In the genomic region with DNA sequence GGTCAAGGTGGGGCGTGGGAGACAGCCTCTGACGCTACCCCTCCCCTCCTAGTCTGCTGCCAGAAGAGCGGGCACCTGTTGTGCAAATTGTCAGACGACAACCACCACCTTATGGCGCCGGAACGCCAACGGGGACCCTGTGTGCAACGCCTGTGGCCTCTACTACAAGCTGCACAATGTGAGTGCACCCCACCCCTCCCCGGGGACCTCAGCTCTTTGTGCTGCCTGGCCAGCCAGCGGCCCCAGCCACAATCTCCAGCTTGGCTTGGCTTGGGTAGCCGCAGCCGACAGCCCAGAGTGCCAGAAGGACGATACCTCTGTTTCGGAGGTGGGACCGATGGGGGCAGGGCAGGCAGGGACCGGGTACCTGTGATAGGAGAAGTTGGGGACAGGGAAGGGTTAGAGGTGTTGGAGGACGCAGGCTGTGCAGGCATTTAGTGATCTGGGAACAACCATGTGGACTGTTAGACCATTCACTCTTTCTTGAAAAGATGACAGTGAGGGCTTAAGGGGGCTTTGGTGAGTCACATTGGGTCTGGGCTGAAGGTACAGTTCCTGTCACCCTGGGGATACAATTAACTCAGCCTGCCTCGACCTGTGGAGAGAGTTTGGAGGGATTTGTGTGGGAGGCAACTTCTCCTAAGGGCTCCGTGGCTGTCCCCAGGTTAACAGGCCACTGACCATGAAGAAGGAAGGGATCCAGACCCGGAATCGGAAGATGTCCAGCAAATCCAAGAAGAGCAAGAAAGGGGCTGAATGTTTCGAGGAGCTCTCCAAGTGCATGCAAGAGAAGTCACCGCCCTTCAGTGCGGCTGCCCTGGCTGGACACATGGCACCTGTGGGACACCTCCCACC, we compare ENCODE assay signal across 14 mouse cellular contexts. TPM values are rescaled to one million over a fixed set of nuclear protein-coding genes. Genes with fewer than 3 reads are reported as not detected.
A peak's percentile ranks its signal among the peaks of the same experiment; 100 is the strongest.
DNase-seq lines count a peak whose midpoint lies in the region; ATAC-seq lines count a peak whose summit lies in the region.
"Had no signal": no experiment of that assay in that cellular context is flagged by ENCODE, and none has a peak within 500 bp of the region (broad histone marks: within the 10 kb centered on the region; RNA-seq: fewer than 3 reads in every experiment).

No protein-coding gene starts in this region.

- no peaks in the 10 kb centered on the region for H3K36me3 ChIP-seq in neural tube, embryonic 15.5 days
- H3K36me3 ChIP-seq in heart, embryonic 13.5 days, result no peaks in the 10 kb centered on the region
- H3K36me3 ChIP-seq in neural tube, embryonic 11.5 days (ENCODE audit: control insufficient read depth, insufficient read depth, low read length), result no peaks in the 10 kb centered on the region

- 6% methylated on average over 25 of the region's 25 CpGs for WGBS in neural tube, embryonic 15.5 days
- 22% methylated on average over 25 of the region's 25 CpGs for WGBS in heart, embryonic 13.5 days
- WGBS in neural tube, embryonic 11.5 days, result 5% methylated on average over 25 of the region's 25 CpGs

- H3K9ac ChIP-seq in neural tube, embryonic 15.5 days (replicated peaks), result no peak overlapping the region
- peak overlapping the region; percentile 47 for H3K9ac ChIP-seq in heart, embryonic 13.5 days
- no peak overlapping the region for H3K9ac ChIP-seq in neural tube, embryonic 11.5 days (ENCODE audit: low read length)

- no peak overlapping the region for H3K27ac ChIP-seq in neural tube, embryonic 15.5 days (replicated peaks)
- no peak overlapping the region; the same call in 1 of the 2 replicates for H3K27ac ChIP-seq in heart, embryonic 13.5 days (replicated peaks)
- no peak overlapping the region for H3K27ac ChIP-seq in neural tube, embryonic 11.5 days (ENCODE audit: low read depth, low read length)

- intact Hi-C loops in gastrocnemius, postnatal 36 days (cut with DNase I), result no loop called here

- ATAC-seq in neural tube, embryonic 15.5 days (ENCODE audit: low FRiP score), result no peak
- ATAC-seq in heart, embryonic 13.5 days (ENCODE audit: extremely low read depth, insufficient number of reproducible peaks, low FRiP score, low TSS enrichment), result no peak
- ATAC-seq in neural tube, embryonic 11.5 days (ENCODE audit: insufficient read depth, low FRiP score, low TSS enrichment), result no peak
- ATAC-seq in megakaryocyte-erythroid progenitor cell, adult 5-6 weeks (replicated peaks; ENCODE audit: low FRiP score, low TSS enrichment, poor library complexity, severe bottlenecking), result no peak
- ATAC-seq: CD4-positive, CD25-positive, alpha-beta regulatory T cell, adult 4 months; forebrain, embryonic 14.5 days; intestine, postnatal 0 days had no signal

- DNase-seq in gastrocnemius, postnatal 36 days, result peak; percentile 39 to 41
- no peak for DNase-seq in gastrocnemius, postnatal 4 days (ENCODE audit: low spot score in 2 of 2)
- DNase-seq in neural tube, embryonic 10.5 days (ENCODE audit: extremely low spot score, low spot score), result peak; percentile 54
- DNase-seq in neural tube, embryonic 11.5 days (ENCODE audit: low spot score), result peak; percentile 33
- DNase-seq in right cerebral cortex, postnatal 36 days (ENCODE audit: low spot score in 2 of 2), result no peak
- DNase-seq: cerebellum, adult 9-11 months had no signal

- H3K27me3 ChIP-seq in neural tube, embryonic 15.5 days (replicated peaks), result peaks cover 92% of the 10 kb centered on the region
- H3K27me3 ChIP-seq in heart, embryonic 13.5 days (replicated peaks), result peaks cover 93% of the 10 kb centered on the region
- H3K27me3 ChIP-seq in neural tube, embryonic 11.5 days (ENCODE audit: control insufficient read depth, insufficient read depth, low read length), result peaks cover 73% of the 10 kb centered on the region

- no peaks in the 10 kb centered on the region for H3K9me3 ChIP-seq in neural tube, embryonic 15.5 days (replicated peaks)
- no peaks in the 10 kb centered on the region for H3K9me3 ChIP-seq in heart, embryonic 13.5 days
- H3K9me3 ChIP-seq in neural tube, embryonic 11.5 days (ENCODE audit: control insufficient read depth, low read length), result no peaks in the 10 kb centered on the region

- H3K4me3 ChIP-seq in neural tube, embryonic 15.5 days (replicated peaks), result no peak overlapping the region
- H3K4me3 ChIP-seq in heart, embryonic 13.5 days, result no peak overlapping the region
- no peak overlapping the region for H3K4me3 ChIP-seq in neural tube, embryonic 11.5 days (ENCODE audit: low read depth, low read length)

- peaks cover 1% of the 10 kb centered on the region for H3K4me1 ChIP-seq in neural tube, embryonic 15.5 days
- H3K4me1 ChIP-seq in heart, embryonic 13.5 days, result peaks cover 34% of the 10 kb centered on the region
- H3K4me1 ChIP-seq in neural tube, embryonic 11.5 days (ENCODE audit: control insufficient read depth, insufficient read depth, low read length), result no peaks in the 10 kb centered on the region

- H3K4me2 ChIP-seq in neural tube, embryonic 15.5 days, result no peak overlapping the region
- peak overlapping the region; percentile 27 for H3K4me2 ChIP-seq in heart, embryonic 13.5 days
- H3K4me2 ChIP-seq in neural tube, embryonic 11.5 days (ENCODE audit: low read depth), result no peak overlapping the region

RNA-seq across cellular contexts. Expression of a gene that starts 11.1 kb away (rescaled TPM):
- 1 to 10 TPM; 4.2 to 4.3 TPM for total RNA-seq in gastrocnemius, postnatal 36 days (2021)
- 1 to 10 TPM; 6.2 to 7.9 TPM for total RNA-seq in gastrocnemius, postnatal 4 days (2021)
- polyA plus RNA-seq in neural tube, embryonic 15.5 days (2015; fragmentation: Nextera tagmentation; extraction: Ambion mirVana), result 7.2 and 14.3 TPM in 2 replicates
- 14.3 and 17.6 TPM in 2 replicates for polyA plus RNA-seq in heart, embryonic 13.5 days (2015; fragmentation: Nextera tagmentation; extraction: Ambion mirVana)
- polyA plus RNA-seq in neural tube, embryonic 11.5 days (2014; fragmentation: Nextera tagmentation; extraction: Ambion mirVana), result 8.3 and 8.9 TPM in 2 replicates
- 101 and 116 TPM in 2 replicates for total RNA-seq in megakaryocyte-erythroid progenitor cell, adult 5-6 weeks (2014; fragmentation: Nextera tagmentation)
- 37.4 and 48.8 TPM in 2 replicates for total RNA-seq in megakaryocyte-erythroid progenitor cell, adult 5-6 weeks (2017)

RNA-seq across cellular contexts. Expression of a gene that starts 17.3 kb away (rescaled TPM):
- total RNA-seq in gastrocnemius, postnatal 36 days (2021), result not detected
- not detected for total RNA-seq in gastrocnemius, postnatal 4 days (2021)
- not detected in 2 replicates for polyA plus RNA-seq in neural tube, embryonic 15.5 days (2015; fragmentation: Nextera tagmentation; extraction: Ambion mirVana)
- not detected in 2 replicates for polyA plus RNA-seq in heart, embryonic 13.5 days (2015; fragmentation: Nextera tagmentation; extraction: Ambion mirVana)
- not detected in 2 replicates for polyA plus RNA-seq in neural tube, embryonic 11.5 days (2014; fragmentation: Nextera tagmentation; extraction: Ambion mirVana)
- not detected in 2 replicates for total RNA-seq in megakaryocyte-erythroid progenitor cell, adult 5-6 weeks (2014; fragmentation: Nextera tagmentation)
- not detected in 2 replicates for total RNA-seq in megakaryocyte-erythroid progenitor cell, adult 5-6 weeks (2017)
- total RNA-seq: adrenal gland, postnatal 10 days had no signal
- polyA plus RNA-seq: CD4-positive, CD25-positive, alpha-beta regulatory T cell, adult 4 months; forebrain, embryonic 14.5 days; intestine, postnatal 0 days; limb, embryonic 14.5 days had no signal

Comparison
In these comparisons a context has a peak if more than half of its experiments do, and no peak if none do; other contexts are left out.
1. DNase-seq: peak in gastrocnemius, postnatal 36 days (2 of 2), neural tube, embryonic 10.5 days (single experiment) and neural tube, embryonic 11.5 days (single experiment); none in gastrocnemius, postnatal 4 days (0 of 2) and right cerebral cortex, postnatal 36 days (0 of 2).
2. RNA of a gene that starts 11.1 kb away (total RNA-seq): 37.4 to 116 TPM in megakaryocyte-erythroid progenitor cell, adult 5-6 weeks; 6.2 to 7.9 TPM in gastrocnemius, postnatal 4 days and 4.2 to 4.3 TPM in gastrocnemius, postnatal 36 days; every median in the first group is over 4 times any median in the second.